Mouse (Mus musculus) megakaryocyte, embryonic 14.5 days (primary cell): ENCODE measurements at regions not wholly inside any gene's neighbourhood (a gene's known extent, or its start where the extent isn't known, plus 50 kb on each side); places are given as distances from the start of the nearest gene placed in this dataset.

ENCODE experiments used
- H3K27me3 ChIP-seq: replicated peaks from 2 replicates; pipeline ENCODE3; 2012; ENCODE audit warnings: inconsistent platforms
- H3K36me3 ChIP-seq: replicated peaks from 2 replicates; pipeline ENCODE3; 2012; ENCODE audit warnings: low read length, inconsistent platforms, mixed read lengths
- H3K4me1 ChIP-seq: 2 replicates; pipeline ENCODE4 v1.6.1; 2012; ENCODE audit warnings: inconsistent platforms
- H3K4me3 ChIP-seq: replicated peaks from 2 replicates; pipeline ENCODE3; 2012; ENCODE audit warnings: moderate library complexity, mild to moderate bottlenecking, inconsistent platforms
- H3K9me3 ChIP-seq: 2 replicates; pipeline ENCODE4 v1.6.1; 2012; ENCODE audit warnings: inconsistent platforms
- FLI1 ChIP-seq: IDR thresholded peaks from 2 replicates; pipeline ENCODE4 v1.6.1; 2012; ENCODE audit warnings: low read length, inconsistent platforms, mixed read lengths
- GATA1 ChIP-seq: IDR thresholded peaks from 3 replicates; pipeline ENCODE4 v1.6.1; 2012; ENCODE audit warnings: mixed read lengths, low read length, inconsistent platforms, borderline replicate concordance

GRCm38 (mm10) chr12:9969390-9969789, 399.5 kb downstream of the Osr1 start:
- Histone ChIP-seq H3K36me3 (no peaks in the 10 kb centered on the region), H3K4me3 (no peak overlapping the region), H3K27me3 (no peaks in the 10 kb centered on the region), H3K4me1 (no peaks in the 10 kb centered on the region), H3K9me3 (no peaks in the 10 kb centered on the region)
- TF ChIP-seq FLI1 (no peak), GATA1 (no peak)

GRCm38 (mm10) chr12:9970771-9971170, 399.0 kb upstream of the Nt5c1b start:
- H3K27me3 ChIP-seq = no peaks in the 10 kb centered on the region
- H3K36me3 ChIP-seq = no peaks in the 10 kb centered on the region
- H3K9me3 ChIP-seq = no peaks in the 10 kb centered on the region
- no peaks in the 10 kb centered on the region for H3K4me1 ChIP-seq
- TF ChIP-seq FLI1 (no peak), GATA1 (no peak)
- H3K4me3 ChIP-seq = no peak overlapping the region

- Histone ChIP-seq H3K9me3 (no peaks in the 10 kb centered on the region), H3K36me3 (no peaks in the 10 kb centered on the region), H3K27me3 (no peaks in the 10 kb centered on the region), H3K4me3 (no peak overlapping the region), H3K4me1 (peaks cover 6% of the 10 kb centered on the region; the same call in 1 of the 2 replicates)
- TF ChIP-seq GATA1 = no peak
- no peak for TF ChIP-seq FLI1
Measured at GRCm38 (mm10) chr12:9978494-9979112, 391.2 kb upstream of the Nt5c1b start.

- Histone ChIP-seq H3K4me1 (peaks cover 6% of the 10 kb centered on the region; the same call in 1 of the 2 replicates), H3K36me3 (no peaks in the 10 kb centered on the region), H3K27me3 (no peaks in the 10 kb centered on the region), H3K9me3 (no peaks in the 10 kb centered on the region), H3K4me3 (no peak overlapping the region)
- no peak for TF ChIP-seq GATA1
- TF ChIP-seq FLI1 = no peak
Measured at GRCm38 (mm10) chr12:9979113-9979507, 390.7 kb upstream of the Nt5c1b start.

GRCm38 (mm10) chr12:9991305-9991704, 378.5 kb upstream of the Nt5c1b start:
- no peaks in the 10 kb centered on the region for H3K36me3 ChIP-seq
- no peaks in the 10 kb centered on the region for H3K27me3 ChIP-seq
- H3K9me3 ChIP-seq = no peaks in the 10 kb centered on the region
- no peaks in the 10 kb centered on the region for H3K4me1 ChIP-seq
- TF ChIP-seq GATA1 = no peak
- H3K4me3 ChIP-seq = no peak overlapping the region

GRCm38 (mm10) chr12:9995670-9996069, 374.1 kb upstream of the Nt5c1b start:
- Histone ChIP-seq H3K4me3 (no peak overlapping the region), H3K9me3 (no peaks in the 10 kb centered on the region), H3K36me3 (no peaks in the 10 kb centered on the region), H3K27me3 (no peaks in the 10 kb centered on the region), H3K4me1 (no peaks in the 10 kb centered on the region)
- TF ChIP-seq FLI1 (no peak), GATA1 (no peak)

GRCm38 (mm10) chr12:9996455-9997189, 373.2 kb upstream of the Nt5c1b start:
- no peak for TF ChIP-seq GATA1
- TF ChIP-seq FLI1 = no peak
- H3K4me1 ChIP-seq = no peaks in the 10 kb centered on the region
- no peaks in the 10 kb centered on the region for H3K27me3 ChIP-seq
- no peak overlapping the region for H3K4me3 ChIP-seq
- no peaks in the 10 kb centered on the region for H3K36me3 ChIP-seq
- H3K9me3 ChIP-seq = no peaks in the 10 kb centered on the region

GRCm38 (mm10) chr12:9997190-9997561, 372.6 kb upstream of the Nt5c1b start:
- no peaks in the 10 kb centered on the region for H3K9me3 ChIP-seq
- no peaks in the 10 kb centered on the region for H3K4me1 ChIP-seq
- H3K36me3 ChIP-seq = no peaks in the 10 kb centered on the region
- TF ChIP-seq GATA1 (no peak), FLI1 (no peak)
- H3K27me3 ChIP-seq = no peaks in the 10 kb centered on the region
- H3K4me3 ChIP-seq = no peak overlapping the region

GRCm38 (mm10) chr12:9997571-9997970, 372.2 kb upstream of the Nt5c1b start:
- H3K27me3 ChIP-seq = no peaks in the 10 kb centered on the region
- H3K36me3 ChIP-seq = no peaks in the 10 kb centered on the region
- H3K4me1 ChIP-seq = no peaks in the 10 kb centered on the region
- no peaks in the 10 kb centered on the region for H3K9me3 ChIP-seq
- no peak overlapping the region for H3K4me3 ChIP-seq
- TF ChIP-seq GATA1 (no peak), FLI1 (no peak)

GRCm38 (mm10) chr12:9999933-10000332, 369.8 kb upstream of the Nt5c1b start:
- no peaks in the 10 kb centered on the region for H3K36me3 ChIP-seq
- no peaks in the 10 kb centered on the region for H3K27me3 ChIP-seq
- no peaks in the 10 kb centered on the region for H3K4me1 ChIP-seq
- no peak overlapping the region for H3K4me3 ChIP-seq
- no peak for TF ChIP-seq GATA1
- no peak for TF ChIP-seq FLI1
- no peaks in the 10 kb centered on the region for H3K9me3 ChIP-seq
